Mouse (Mus musculus): ENCODE data around the gene Rnf24.
A peak's percentile ranks its signal among the peaks of the same experiment; 100 is the strongest.

The Rnf24 gene

GRCm38 (mm10) chr2:131352747-131353563 lies at the start of gene Rnf24:
Gene Rnf24 (minus strand): TSS chr2:131352892.
- peak; percentile 79 for DNase-seq (ENCODE audit: low read depth, low spot score)

- DNase-seq (ENCODE audit: low read depth, low spot score), result no peak
Observed at GRCm38 (mm10) chr2:131401794-131402495, 49.3 kb upstream of the Rnf24 start.

DNA sequence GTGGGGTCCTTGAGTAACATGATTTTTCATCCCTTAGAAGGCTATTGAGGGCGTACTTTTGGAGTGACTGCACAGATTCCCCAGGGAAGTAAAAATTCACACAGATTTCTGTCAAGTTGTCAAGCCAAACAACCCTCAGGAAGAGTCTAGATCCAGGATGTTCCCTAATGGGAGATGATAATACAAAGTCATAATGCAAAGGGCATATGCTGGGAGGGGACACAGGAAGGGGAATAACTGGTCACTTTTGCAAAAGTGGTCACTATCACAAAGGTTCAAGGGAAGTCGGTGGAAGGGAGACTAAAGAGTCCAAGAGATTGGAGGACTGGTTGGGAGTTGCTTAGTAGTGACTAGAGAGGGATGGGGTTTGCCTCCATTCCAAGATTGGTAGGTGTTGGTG lies 48.2 kb upstream of the Rnf24 start:
- DNase-seq (ENCODE audit: low read depth, low spot score), result no peak

DNA sequence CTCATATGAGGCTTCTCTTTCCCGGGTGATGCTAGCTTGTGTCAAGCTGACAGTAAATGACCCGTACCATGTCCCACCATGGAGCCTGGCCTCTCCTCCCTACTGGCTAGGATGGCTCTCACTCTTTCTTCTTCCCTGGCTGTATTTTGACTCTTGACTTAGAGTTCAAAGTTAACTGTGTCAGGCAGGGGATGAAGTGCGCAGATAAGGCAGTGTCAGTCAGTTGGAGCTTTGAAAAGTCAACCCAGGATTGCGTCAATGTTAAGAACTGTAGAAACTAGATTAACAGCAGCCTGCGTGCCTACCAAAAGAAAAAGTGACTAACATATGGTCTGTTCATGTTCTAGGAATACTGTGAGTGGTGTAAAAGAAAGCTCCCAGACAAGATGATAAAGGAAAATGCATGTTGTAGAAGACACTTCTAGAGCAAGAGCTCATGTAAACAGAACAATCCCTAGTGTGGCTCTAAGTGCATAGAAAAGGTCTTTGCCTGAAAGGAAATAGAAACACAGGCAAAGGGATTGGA lies 44.7 kb upstream of the Rnf24 start:
- DNase-seq (ENCODE audit: low read depth, low spot score), result no peak

GRCm38 (mm10) chr2:131386350-131386962 lies 33.8 kb upstream of the Rnf24 start:
- DNase-seq (ENCODE audit: low read depth, low spot score), result no peak

GRCm38 (mm10) chr2:131385176-131385575 lies 32.5 kb upstream of the Rnf24 start:
- no peak for DNase-seq (ENCODE audit: low read depth, low spot score)

GRCm38 (mm10) chr2:131379541-131379940 lies 26.8 kb upstream of the Rnf24 start:
- no peak for DNase-seq (ENCODE audit: low read depth, low spot score)

GRCm38 (mm10) chr2:131378872-131379271 lies 26.2 kb upstream of the Rnf24 start:
- peak; percentile 50 for DNase-seq (ENCODE audit: low read depth, low spot score)

GRCm38 (mm10) chr2:131377055-131377454 lies 24.4 kb upstream of the Rnf24 start:
- peak; percentile 84 for DNase-seq (ENCODE audit: low read depth, low spot score)

GRCm38 (mm10) chr2:131373656-131374055 lies 21.0 kb upstream of the Rnf24 start:
- no peak for DNase-seq (ENCODE audit: low read depth, low spot score)

DNA sequence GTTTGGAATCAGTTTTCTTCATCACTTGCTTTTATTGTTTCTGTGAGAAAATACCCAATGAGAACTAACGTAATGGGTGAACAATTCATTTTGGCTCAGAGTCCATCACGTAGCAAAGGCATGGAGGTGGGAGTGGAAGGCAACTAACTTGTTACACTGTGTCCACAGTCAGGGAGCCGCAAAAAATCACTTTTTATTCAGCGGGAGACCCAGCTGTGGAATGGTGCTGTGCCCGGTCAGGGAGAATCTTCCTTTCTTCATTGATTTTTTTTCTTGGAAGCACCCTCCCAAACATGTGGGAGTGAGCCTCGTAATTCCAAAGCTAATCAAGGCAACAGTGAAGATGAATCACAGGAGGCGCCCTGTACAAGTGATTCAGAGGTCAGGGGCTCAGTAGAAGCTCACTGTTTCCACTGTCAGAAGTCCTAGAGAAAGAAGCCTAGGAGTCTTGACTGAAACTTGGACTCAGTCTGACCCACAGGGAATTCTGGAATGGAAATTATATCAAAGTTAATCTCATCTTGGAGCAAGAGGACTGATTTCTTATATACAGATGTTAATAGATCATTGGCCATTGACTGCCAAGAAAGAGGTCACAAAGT lies 19.7 kb upstream of the Rnf24 start:
- no peak for DNase-seq (ENCODE audit: low read depth, low spot score)

- no peak for DNase-seq (ENCODE audit: low read depth, low spot score)
Observed at GRCm38 (mm10) chr2:131371811-131372210, 19.1 kb upstream of the Rnf24 start.

- no peak for DNase-seq (ENCODE audit: low read depth, low spot score)
Observed at GRCm38 (mm10) chr2:131370828-131371227, 18.1 kb upstream of the Rnf24 start.

- no peak for DNase-seq (ENCODE audit: low read depth, low spot score)
Observed at GRCm38 (mm10) chr2:131364689-131365088, 12.0 kb upstream of the Rnf24 start.

- DNase-seq (ENCODE audit: low read depth, low spot score), result no peak
Observed at GRCm38 (mm10) chr2:131358481-131358880, 5.8 kb upstream of the Rnf24 start.

DNA sequence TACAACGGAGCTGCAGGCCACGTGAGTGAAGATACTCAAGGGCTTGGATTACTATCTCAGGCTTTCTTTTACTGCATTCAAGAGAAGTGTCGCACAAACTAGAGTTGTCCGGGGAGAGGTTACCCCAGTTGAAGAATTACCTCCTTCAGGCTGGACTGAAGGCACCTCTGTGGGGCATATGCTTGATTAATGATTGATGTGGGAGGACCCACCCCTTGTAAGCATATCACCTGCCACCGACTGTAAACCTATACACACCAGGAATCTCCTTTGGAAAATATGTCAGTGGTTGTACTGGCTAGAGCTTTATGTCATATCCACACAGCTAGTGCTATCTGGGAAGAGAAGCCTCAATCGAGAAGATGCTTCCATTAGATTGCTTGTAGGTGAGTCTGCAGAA lies 1.4 kb upstream of the Rnf24 start:
- no peak for DNase-seq (ENCODE audit: low read depth, low spot score)

- no peak for DNase-seq (ENCODE audit: low read depth, low spot score)
Observed at GRCm38 (mm10) chr2:131353564-131353915, 848 bp upstream of the Rnf24 start.

DNA sequence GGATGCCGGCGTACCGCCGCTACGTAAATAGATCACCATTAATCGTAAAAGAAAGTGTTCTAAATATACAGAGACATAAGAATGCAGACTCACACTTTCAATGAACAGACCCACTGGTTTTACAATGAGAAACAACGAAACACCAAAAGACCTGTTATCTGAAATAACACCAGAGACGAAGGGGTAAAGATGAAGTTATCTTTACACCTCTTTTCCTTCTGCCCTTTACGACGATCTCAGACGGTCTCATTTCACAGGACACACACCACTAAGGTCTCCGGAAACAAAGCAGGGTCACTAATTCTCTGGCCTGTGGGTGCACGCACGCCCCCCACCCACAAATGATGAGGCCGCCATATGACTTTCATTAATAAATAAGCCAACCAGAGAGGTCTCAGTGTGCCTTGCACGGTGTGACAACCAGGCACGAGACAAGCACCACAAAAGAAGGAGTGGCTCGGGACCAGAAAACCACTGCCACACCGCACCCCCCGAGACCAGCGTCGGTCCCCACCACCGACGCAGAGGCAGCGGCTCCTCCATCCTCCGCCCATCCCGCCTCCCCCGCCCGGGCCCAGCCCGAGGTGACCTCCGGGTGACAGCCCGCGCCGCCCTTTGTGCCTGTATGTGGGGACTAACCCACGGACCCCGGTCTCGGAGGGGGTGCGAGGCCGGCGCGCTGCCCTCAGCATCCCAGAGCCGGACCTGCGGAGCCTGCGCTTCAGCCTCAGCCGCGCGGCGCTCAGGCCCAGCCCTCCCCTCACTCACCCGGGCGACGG lies 535 bp downstream of the Rnf24 start:
- DNase-seq (ENCODE audit: low read depth, low spot score), result peak; percentile 9

- no peak for DNase-seq (ENCODE audit: low read depth, low spot score)
Observed at GRCm38 (mm10) chr2:131351471-131351870, 1.2 kb downstream of the Rnf24 start.

GRCm38 (mm10) chr2:131350301-131350700 lies 2.4 kb downstream of the Rnf24 start:
- DNase-seq (ENCODE audit: low read depth, low spot score), result no peak

DNA sequence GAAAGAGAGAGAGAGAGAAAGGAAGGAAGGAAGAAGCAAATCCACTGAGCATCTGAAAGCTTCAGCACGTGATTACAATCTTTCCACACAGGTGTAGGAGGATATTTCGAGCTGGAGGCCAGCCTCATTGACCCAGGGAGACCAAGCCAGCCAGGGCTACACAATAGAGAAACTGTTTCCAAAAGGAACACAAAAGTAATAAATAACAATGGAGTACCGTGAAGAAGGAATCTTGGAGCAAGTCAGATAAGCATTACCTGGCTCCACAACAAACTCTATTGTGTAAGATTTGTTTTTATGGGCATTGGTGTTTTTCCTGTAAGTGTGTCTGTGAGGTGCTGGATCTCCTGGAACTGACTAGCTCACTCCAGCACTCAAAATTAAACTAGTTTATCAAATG lies 7.1 kb downstream of the Rnf24 start:
- no peak for DNase-seq (ENCODE audit: low read depth, low spot score)

All from telencephalon, adult 2 months (tissue).